Mouse (Mus musculus): Measurements from ENCODE around the gene Gatm. TPM values are rescaled to one million over a fixed set of nuclear protein-coding genes. Genes with fewer than 3 reads are reported as not detected.

The Gatm gene
- polyA plus RNA-seq, 1 experiment from 2014 or later: 21.5 TPM

- H3K27ac ChIP-seq (replicated peaks): no peak overlapping the region
- no peak for DNase-seq (ENCODE audit: low spot score)
- no peaks in the 10 kb centered on the region for H3K27me3 ChIP-seq (ENCODE audit: low read depth, poor library complexity, severe bottlenecking)
- no peaks in the 10 kb centered on the region for H3K4me1 ChIP-seq
- H3K4me3 ChIP-seq: no peak overlapping the region
- WGBS: 79% methylated on average over 4 of the region's 4 CpGs
- H3K9me3 ChIP-seq (replicated peaks): no peaks in the 10 kb centered on the region
- no peaks in the 10 kb centered on the region for H3K36me3 ChIP-seq
Measured at GRCm38 (mm10) chr2:122570430-122570829, 40.7 kb downstream of the Gatm start.

GRCm38 (mm10) chr2:122569439-122569838 is 41.7 kb downstream of the Gatm start:
- no peaks in the 10 kb centered on the region for H3K27me3 ChIP-seq (ENCODE audit: low read depth, poor library complexity, severe bottlenecking)
- no peak overlapping the region for H3K4me3 ChIP-seq
- DNase-seq (ENCODE audit: low spot score): peak; percentile 45
- H3K4me1 ChIP-seq: no peaks in the 10 kb centered on the region
- 14% methylated on average over 3 of the region's 3 CpGs for WGBS
- H3K9me3 ChIP-seq (replicated peaks): no peaks in the 10 kb centered on the region
- no peaks in the 10 kb centered on the region for H3K36me3 ChIP-seq
- H3K27ac ChIP-seq (replicated peaks): no peak overlapping the region

DNA sequence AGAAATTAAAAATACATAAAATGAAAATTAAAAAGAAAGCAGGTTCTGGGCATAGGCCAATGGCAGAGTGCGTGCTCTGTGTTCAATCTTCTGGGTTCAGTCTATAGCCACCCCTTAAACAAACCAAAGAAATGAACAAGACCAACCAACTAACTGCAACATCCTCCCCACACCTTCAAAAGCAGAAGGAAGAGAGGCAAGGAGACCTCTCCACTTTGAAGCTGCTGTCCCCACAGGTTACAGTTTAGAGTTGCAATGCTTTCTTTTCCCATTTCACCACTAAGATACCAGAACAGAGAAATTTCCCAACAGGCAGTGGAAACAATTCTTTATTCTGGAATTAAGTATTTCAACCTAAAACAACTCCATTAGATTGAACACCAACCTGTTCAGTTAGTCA is 48.9 kb downstream of the Gatm start:
- Histone ChIP-seq H3K4me3 (no peak overlapping the region), H3K9me3 (replicated peaks) (no peaks in the 10 kb centered on the region), H3K4me1 (no peaks in the 10 kb centered on the region), H3K27me3 (ENCODE audit: low read depth, poor library complexity, severe bottlenecking) (no peaks in the 10 kb centered on the region), H3K27ac (replicated peaks) (no peak overlapping the region), H3K36me3 (no peaks in the 10 kb centered on the region)
- DNase-seq (ENCODE audit: low spot score): no peak
- WGBS: 100% methylated on average over 1 of the region's 1 CpGs

DNA sequence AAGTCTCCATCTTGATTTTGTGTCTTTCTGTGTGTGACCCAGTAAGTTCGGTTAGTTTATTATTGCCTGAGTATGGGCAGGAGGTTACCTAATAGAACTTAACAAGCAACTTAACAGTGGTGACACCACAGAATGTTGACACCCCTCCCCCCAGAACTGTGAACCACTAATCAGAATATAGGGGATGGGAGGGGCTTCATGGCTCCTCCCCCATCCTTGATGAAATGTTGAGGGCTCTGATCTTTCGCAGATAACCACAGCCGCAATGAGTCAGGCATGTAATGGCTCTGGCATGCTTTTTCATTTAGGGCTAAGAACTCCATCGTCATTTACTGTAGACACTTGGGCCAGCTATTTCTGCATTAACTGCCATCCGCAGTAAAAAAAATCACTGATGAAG is 49.9 kb downstream of the Gatm start:
- Histone ChIP-seq H3K36me3 (no peaks in the 10 kb centered on the region), H3K9me3 (replicated peaks) (no peaks in the 10 kb centered on the region), H3K4me3 (no peak overlapping the region), H3K27me3 (ENCODE audit: low read depth, poor library complexity, severe bottlenecking) (no peaks in the 10 kb centered on the region), H3K4me1 (no peaks in the 10 kb centered on the region), H3K27ac (replicated peaks) (no peak overlapping the region)
- DNase-seq (ENCODE audit: low spot score): no peak
- 94% methylated on average over 5 of the region's 5 CpGs for WGBS

- Histone ChIP-seq H3K4me3 (no peak overlapping the region), H3K27ac (replicated peaks) (no peak overlapping the region), H3K9me3 (replicated peaks) (no peaks in the 10 kb centered on the region), H3K4me1 (no peaks in the 10 kb centered on the region), H3K36me3 (no peaks in the 10 kb centered on the region), H3K27me3 (ENCODE audit: low read depth, poor library complexity, severe bottlenecking) (no peaks in the 10 kb centered on the region)
- WGBS: 26% methylated on average over 2 of the region's 2 CpGs
- DNase-seq (ENCODE audit: low spot score): no peak
Measured at GRCm38 (mm10) chr2:122558317-122558716, 52.8 kb downstream of the Gatm start.

MicroRNA genes within 50 kb of the gene (microRNA counts, 519-probe panel; counts per million panel counts)
- microRNA mmu-miR-147: not detected

Small RNAs within 50 kb of the gene (microRNA-seq; reads per million reads assigned to microRNA genes)
- 12.3 reads per million, percentile 25 among the genes with 10 or more reads in this experiment for gene Mir147

Other genes with a start within 250 kb of the Gatm start
- 5.8 and 7.9 TPM in 2 replicates for gene Shf, start 242.1 kb downstream of the Gatm start, polyA plus RNA-seq (2016; fragmentation: Nextera tagmentation; extraction: Ambion mirVana)
- gene Slc28a2, start 184.8 kb downstream of the Gatm start, polyA plus RNA-seq (2016; fragmentation: Nextera tagmentation; extraction: Ambion mirVana): not detected in 2 replicates
- gene Gm14085, start 126.4 kb downstream of the Gatm start, polyA plus RNA-seq (2016; fragmentation: Nextera tagmentation; extraction: Ambion mirVana): not detected in 2 replicates
- gene AA467197, start 25.7 kb upstream of the Gatm start, polyA plus RNA-seq (2016; fragmentation: Nextera tagmentation; extraction: Ambion mirVana): 0.35 and 0.41 TPM in 2 replicates
- gene Slc30a4, start 91.4 kb upstream of the Gatm start, polyA plus RNA-seq (2016; fragmentation: Nextera tagmentation; extraction: Ambion mirVana): 3.3 and 4.1 TPM in 2 replicates
- 76.0 and 83.1 TPM in 2 replicates for gene Bloc1s6, start 127.2 kb upstream of the Gatm start, polyA plus RNA-seq (2016; fragmentation: Nextera tagmentation; extraction: Ambion mirVana)
- 3.1 and 3.2 TPM in 2 replicates for gene Sqor, start 153.9 kb upstream of the Gatm start, polyA plus RNA-seq (2016; fragmentation: Nextera tagmentation; extraction: Ambion mirVana)